ENCODE assay signal across 8 mouse cellular contexts in genomic region chr9:70543048-70543880, GRCm38 (mm10). TPM values are rescaled to one million over a fixed set of nuclear protein-coding genes. Genes with fewer than 3 reads are reported as not detected.
DNase-seq lines count a peak whose midpoint lies in the region; ATAC-seq and TF ChIP-seq lines count a peak whose summit lies in the region.

No protein-coding gene starts in this region.

- ATAC-seq in heart, embryonic 14.5 days (ENCODE audit: insufficient number of reproducible peaks, insufficient read depth, low FRiP score, low read depth) = peak; percentile 68
- ATAC-seq in limb, embryonic 14.5 days (ENCODE audit: low FRiP score, low read depth) = peak; percentile 56
- peak; percentile 75 for ATAC-seq in midbrain, postnatal 0 days (ENCODE audit: low FRiP score)

- no peak for TF ChIP-seq EP300 in CH12.LX (IDR thresholded peaks at IDR 0.05; ENCODE audit: low read length)

- peaks cover 0 to 20% of the 10 kb centered on the region in 2 experiments; a peak in 3 of 4 replicates for H3K4me1 ChIP-seq in heart, embryonic 14.5 days (ENCODE audit: control insufficient read depth in 2 of 2, insufficient read depth in 2 of 2, low read length in 2 of 2)
- H3K4me1 ChIP-seq in CH12.LX (ENCODE audit: control insufficient read depth in 1 of 2, insufficient read depth in 2 of 2) = peaks cover 0 to 28% of the 10 kb centered on the region in 2 experiments; a peak in 2 of 4 replicates
- H3K4me1 ChIP-seq in limb, embryonic 14.5 days (ENCODE audit: control insufficient read depth, insufficient read depth, low read length) = peaks cover 13% of the 10 kb centered on the region
- peaks cover 6% of the 10 kb centered on the region; the same call in 1 of the 2 replicates for H3K4me1 ChIP-seq in midbrain, postnatal 0 days (ENCODE audit: insufficient read depth, low read length)

- no peak for TF ChIP-seq CTCF in CH12.LX (conservative IDR thresholded peaks at IDR 0.05 in 1 of 2, IDR thresholded peaks at IDR 0.05 in 1 of 2; ENCODE audit: low read depth in 2 of 2, low read length in 2 of 2)
- TF ChIP-seq CTCF in midbrain, postnatal 0 days (IDR thresholded peaks at IDR 0.05) = 0 out of 2 replicates have a peak, but pooled peaks have one; percentile 4

- dilution Hi-C loops in CH12.LX (cut with MboI; ENCODE audit: extremely low pct_ligation_motif_present, extremely low pct_unique_long_range_greater_than_20kb, low sequenced_read_pairs) = no loop called here

- no peaks in the 10 kb centered on the region for H3K9me3 ChIP-seq in heart, embryonic 14.5 days (ENCODE audit: control insufficient read depth, low read length)
- no peaks in the 10 kb centered on the region for H3K9me3 ChIP-seq in CH12.LX (replicated peaks; ENCODE audit: low read length)
- H3K9me3 ChIP-seq in limb, embryonic 14.5 days (ENCODE audit: control insufficient read depth, low read length) = no peaks in the 10 kb centered on the region
- no peaks in the 10 kb centered on the region for H3K9me3 ChIP-seq in midbrain, postnatal 0 days (ENCODE audit: low read length)

- H3K27me3 ChIP-seq in heart, embryonic 14.5 days (ENCODE audit: control insufficient read depth, insufficient read depth, low read length) = no peaks in the 10 kb centered on the region
- peaks cover 2% of the 10 kb centered on the region for H3K27me3 ChIP-seq in CH12.LX (replicated peaks)
- no peaks in the 10 kb centered on the region for H3K27me3 ChIP-seq in limb, embryonic 14.5 days (ENCODE audit: control insufficient read depth, insufficient read depth, low read length)
- no peaks in the 10 kb centered on the region for H3K27me3 ChIP-seq in midbrain, postnatal 0 days (ENCODE audit: insufficient read depth, low read length)

- peak overlapping the region; percentile 94 for H3K9ac ChIP-seq in heart, embryonic 14.5 days (ENCODE audit: low read length)
- peak overlapping the region; percentile 64 for H3K9ac ChIP-seq in CH12.LX (ENCODE audit: insufficient read depth, low read depth)
- peak overlapping the region; percentile 90 for H3K9ac ChIP-seq in limb, embryonic 14.5 days (ENCODE audit: low read depth, low read length, severe bottlenecking)
- peak overlapping the region; percentile 98 for H3K9ac ChIP-seq in midbrain, postnatal 0 days (replicated peaks; ENCODE audit: low read length, poor library complexity, severe bottlenecking)

- peaks cover 29% of the 10 kb centered on the region for H3K79me2 ChIP-seq in CH12.LX (replicated peaks; ENCODE audit: control insufficient read depth, extremely low read depth, insufficient read depth, poor library complexity, severe bottlenecking)

- peak overlapping the region; percentile 88 for H3K4me2 ChIP-seq in heart, embryonic 14.5 days (ENCODE audit: low read length)
- H3K4me2 ChIP-seq in CH12.LX (ENCODE audit: insufficient read depth, low read depth, poor library complexity, severe bottlenecking) = peak overlapping the region; percentile 40; the same call in 1 of the 2 replicates
- peak overlapping the region; percentile 68 for H3K4me2 ChIP-seq in limb, embryonic 14.5 days (replicated peaks; ENCODE audit: low read depth, low read length, severe bottlenecking)
- peak overlapping the region; percentile 53 for H3K4me2 ChIP-seq in midbrain, postnatal 0 days (ENCODE audit: low read depth, low read length, poor library complexity, severe bottlenecking)

- peaks cover 9% of the 10 kb centered on the region for H3K36me3 ChIP-seq in heart, embryonic 14.5 days (ENCODE audit: control insufficient read depth, insufficient read depth, low read length)
- peaks cover 4 to 16% of the 10 kb centered on the region in 2 experiments for H3K36me3 ChIP-seq in CH12.LX (replicated peaks in 1 of 2; ENCODE audit: control insufficient read depth in 1 of 2, insufficient read depth in 1 of 2, low read length in 1 of 2)
- peaks cover 5% of the 10 kb centered on the region for H3K36me3 ChIP-seq in limb, embryonic 14.5 days (ENCODE audit: control insufficient read depth, insufficient read depth, low read length)
- no peaks in the 10 kb centered on the region for H3K36me3 ChIP-seq in midbrain, postnatal 0 days (ENCODE audit: insufficient read depth, low read length)

- TF ChIP-seq RAD21 in CH12.LX (IDR thresholded peaks at IDR 0.05; ENCODE audit: low read depth, low read length) = no peak

- DNase-seq in heart, adult 9 months (ENCODE audit: low spot score in 2 of 2) = no peak
- peak; percentile 61 for DNase-seq in CH12.LX (ENCODE audit: extremely low read depth)
- DNase-seq in c-Kit-positive CD71-negative TER-119-negative erythroid progenitor cells, embryonic 14.5 days (ENCODE audit: low read depth) = peak; percentile 16
- peak; percentile 56 to 71 for DNase-seq in gastrocnemius, postnatal 4 days (ENCODE audit: low spot score in 2 of 2)
- DNase-seq in limb, embryonic 14.5 days (ENCODE audit: low spot score) = peak; percentile 39
- peak; percentile 56 for DNase-seq in midbrain, postnatal 0 days (ENCODE audit: low spot score)
- no peak for DNase-seq in cerebellum, adult 8-10 months

- WGBS in heart, embryonic 14.5 days = 1% methylated on average over 64 of the region's 64 CpGs
- 1% methylated on average over 49 of the region's 64 CpGs for WGBS in limb, embryonic 14.5 days
- under 1% methylated on average over 61 of the region's 64 CpGs for WGBS in midbrain, postnatal 0 days

- H3K4me3 ChIP-seq in heart, embryonic 14.5 days (ENCODE audit: control insufficient read depth in 1 of 2, insufficient read depth in 1 of 2, low read depth in 1 of 2, low read length in 2 of 2) = peak overlapping the region; percentile 91 to 95
- H3K4me3 ChIP-seq in CH12.LX (replicated peaks in 1 of 3; ENCODE audit: low read depth in 2 of 3, low read length in 2 of 3, poor library complexity in 1 of 3) = peak overlapping the region; percentile 70 to 99 (median 89)
- H3K4me3 ChIP-seq in limb, embryonic 14.5 days (replicated peaks; ENCODE audit: low read length) = peak overlapping the region; percentile 76
- H3K4me3 ChIP-seq in midbrain, postnatal 0 days (ENCODE audit: low read depth, low read length) = peak overlapping the region; percentile 93

- in situ Hi-C loops in CH12.LX (cut with MboI; ENCODE audit: low pct_ligation_motif_present, low pct_unique_long_range_greater_than_20kb, low sequenced_read_pairs) = no loop called here

- peak overlapping the region; percentile 97 to 98 for H3K27ac ChIP-seq in heart, embryonic 14.5 days (replicated peaks in 1 of 2; ENCODE audit: control insufficient read depth in 1 of 2, insufficient read depth in 1 of 2, low read depth in 2 of 2, low read length in 2 of 2)
- peak overlapping the region; percentile 91 for H3K27ac ChIP-seq in CH12.LX (ENCODE audit: insufficient read depth, low read depth)
- H3K27ac ChIP-seq in limb, embryonic 14.5 days (replicated peaks; ENCODE audit: low read depth, low read length) = peak overlapping the region; percentile 99
- H3K27ac ChIP-seq in midbrain, postnatal 0 days (ENCODE audit: low read depth, low read length) = peak overlapping the region; percentile 97

- no peak for TF ChIP-seq POLR2A in CH12.LX (IDR thresholded peaks at IDR 0.05; ENCODE audit: low read depth, low read length)
- TF ChIP-seq POLR2A in limb, embryonic 14.5 days (IDR thresholded peaks at IDR 0.05; ENCODE audit: borderline replicate concordance, extremely low read depth, insufficient read depth, insufficient read length) = no peak

TF ChIP-seq in CH12.LX, 34 proteins besides CTCF, POLR2A, EP300 and RAD21 (continues in another document):
- TF ChIP-seq RCOR1 (conservative IDR thresholded peaks at IDR 0.05; ENCODE audit: low read depth, low read length) (no peak), USF2 (conservative IDR thresholded peaks at IDR 0.05; ENCODE audit: low read depth, low read length) (no peak), UBTF (IDR thresholded peaks at IDR 0.05; ENCODE audit: low read depth, low read length) (peak; percentile 86; the same call in 1 of the 2 replicates), MAFK (IDR thresholded peaks at IDR 0.05; ENCODE audit: insufficient replicate concordance, low read length) (peak; percentile 76; the same call in 1 of the 2 replicates), SMC3 (IDR thresholded peaks at IDR 0.05; ENCODE audit: low read depth, low read length) (no peak), HCFC1 (IDR thresholded peaks at IDR 0.05; ENCODE audit: low read depth, low read length) (no peak; the same call in 1 of the 2 replicates), BHLHE40 (IDR thresholded peaks at IDR 0.05; ENCODE audit: low read depth, low read length) (peak; percentile 38; the same call in 1 of the 2 replicates), ZKSCAN1 (IDR thresholded peaks at IDR 0.05; ENCODE audit: borderline replicate concordance, low read depth, low read length) (no peak), SIN3A (IDR thresholded peaks at IDR 0.05; ENCODE audit: low read length) (no peak), IRF4 (IDR thresholded peaks at IDR 0.05; ENCODE audit: low read depth, low read length) (no peak), TCF12 (IDR thresholded peaks at IDR 0.05; ENCODE audit: low read depth, low read length) (peak; percentile 8; the same call in 1 of the 2 replicates), ETS1 (conservative IDR thresholded peaks at IDR 0.05; ENCODE audit: low read depth, low read length) (no peak), MXI1 (IDR thresholded peaks at IDR 0.05; ENCODE audit: low read depth, low read length) (peak; percentile 61; the same call in 1 of the 2 replicates), NRF1 (IDR thresholded peaks at IDR 0.05; ENCODE audit: low read depth, low read length) (0 out of 2 replicates have a peak, but pooled peaks have one; percentile 24)

RNA-seq across cellular contexts. Expression of gene Sltm, which starts 0.7 kb away (rescaled TPM):
- polyA plus RNA-seq in heart, embryonic 14.5 days (2014; fragmentation: Nextera tagmentation; extraction: Ambion mirVana) = 39.8 and 40.7 TPM in 2 replicates
- total RNA-seq in CH12.LX (2012; rRNA removed) (37.6 and 42.5 TPM in 2 replicates), CH12.LX (2014; rRNA removed) (42.4 and 47.7 TPM in 2 replicates)
- 94.5 and 104 TPM in 2 replicates for polyA plus RNA-seq in CH12.LX (2012; ENCODE audit: insufficient read length, low read depth)
- 10 to 100 TPM; 25.4 to 32.1 TPM for total RNA-seq in gastrocnemius, postnatal 4 days (2021)
- polyA plus RNA-seq in limb, embryonic 14.5 days (2012; rRNA removed) = 33.9 and 52.8 TPM in 2 replicates
- 49.8 and 52.3 TPM in 2 replicates for polyA plus RNA-seq in limb, embryonic 14.5 days (2014; fragmentation: Nextera tagmentation; extraction: Ambion mirVana)
- total RNA-seq in midbrain, postnatal 0 days (2014; rRNA removed) = 26.3 and 34.5 TPM in 2 replicates
- 36.9 and 47.6 TPM in 2 replicates for polyA plus RNA-seq in midbrain, postnatal 0 days (2015; fragmentation: Nextera tagmentation; extraction: Ambion mirVana)

RNA-seq across cellular contexts. Expression of gene Rnf111, which starts 39.7 kb away (rescaled TPM):
- 22.8 and 23.2 TPM in 2 replicates for polyA plus RNA-seq in heart, embryonic 14.5 days (2014; fragmentation: Nextera tagmentation; extraction: Ambion mirVana)
- total RNA-seq in CH12.LX (2012; rRNA removed) (10.4 and 10.8 TPM in 2 replicates), CH12.LX (2014; rRNA removed) (11.8 and 12.2 TPM in 2 replicates)
- polyA plus RNA-seq in CH12.LX (2012; ENCODE audit: insufficient read length, low read depth) = 15.3 and 17.6 TPM in 2 replicates
- 10 to 100 TPM; 24.7 to 26.6 TPM for total RNA-seq in gastrocnemius, postnatal 4 days (2021)
- polyA plus RNA-seq in limb, embryonic 14.5 days (2012; rRNA removed) = 38.8 and 48.7 TPM in 2 replicates
- 25.3 and 29.9 TPM in 2 replicates for polyA plus RNA-seq in limb, embryonic 14.5 days (2014; fragmentation: Nextera tagmentation; extraction: Ambion mirVana)
- total RNA-seq in midbrain, postnatal 0 days (2014; rRNA removed) = 38.3 and 39.6 TPM in 2 replicates
- polyA plus RNA-seq in midbrain, postnatal 0 days (2015; fragmentation: Nextera tagmentation; extraction: Ambion mirVana) = 16.7 and 17.1 TPM in 2 replicates

Comparison
In these comparisons a context has a peak if more than half of its experiments do, and no peak if none do; other contexts are left out.
1. DNase-seq: peak in CH12.LX (single experiment), c-Kit-positive CD71-negative TER-119-negative erythroid progenitor cells, embryonic 14.5 days (single experiment), gastrocnemius, postnatal 4 days (2 of 2), limb, embryonic 14.5 days (single experiment) and midbrain, postnatal 0 days (single experiment); none in heart, adult 9 months (0 of 2) and cerebellum, adult 8-10 months (single experiment).
2. Peak in every context shown above with its lines, with median percentiles within 50 percentile points of each other: ATAC-seq, H3K27ac ChIP-seq, H3K4me2 ChIP-seq, H3K4me3 ChIP-seq and H3K9ac ChIP-seq.